Mouse (Mus musculus) layer of hippocampus, adult 11-12 months (tissue): ENCODE data around the gene Cysrt1.

ENCODE experiments used
- DNase-seq: peaks from one replicate; pipeline ENCODE4 v3.0.0; 2022; ENCODE audit warnings: low spot score

The Cysrt1 gene

DNA sequence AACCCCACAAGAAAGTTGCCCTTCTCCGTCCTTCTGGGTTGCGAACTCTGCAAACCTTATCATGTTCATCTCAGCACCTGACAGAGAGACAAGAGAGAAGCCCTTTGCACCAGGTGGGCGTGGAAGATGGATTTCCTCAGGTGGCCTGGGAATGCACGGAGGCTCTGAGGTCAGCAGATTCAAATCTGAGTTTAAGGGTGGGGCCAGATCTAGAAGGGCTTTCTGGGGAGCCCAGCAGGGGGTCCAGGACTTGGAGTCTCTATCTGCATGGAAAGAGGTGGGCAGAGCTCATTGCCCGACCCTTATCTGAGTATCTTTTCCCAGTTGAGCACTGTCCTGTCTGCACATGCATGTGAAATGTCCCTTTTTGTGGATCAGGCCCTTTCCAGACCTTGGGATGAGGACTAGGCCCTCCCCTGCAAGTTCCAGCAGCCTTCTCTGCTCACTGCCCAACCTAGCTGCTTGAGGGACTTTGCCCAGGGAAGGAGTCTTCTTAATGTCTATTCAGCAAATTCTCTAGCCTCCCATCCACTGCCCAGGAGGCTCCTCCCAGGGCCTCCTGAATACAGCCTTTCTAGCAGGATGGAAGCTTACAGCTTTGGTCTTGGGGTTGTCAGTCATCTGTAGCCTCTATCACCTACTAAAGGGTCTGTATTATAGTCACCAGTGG, 7.6 kb downstream of the Cysrt1 start:
- no peak for DNase-seq

DNA sequence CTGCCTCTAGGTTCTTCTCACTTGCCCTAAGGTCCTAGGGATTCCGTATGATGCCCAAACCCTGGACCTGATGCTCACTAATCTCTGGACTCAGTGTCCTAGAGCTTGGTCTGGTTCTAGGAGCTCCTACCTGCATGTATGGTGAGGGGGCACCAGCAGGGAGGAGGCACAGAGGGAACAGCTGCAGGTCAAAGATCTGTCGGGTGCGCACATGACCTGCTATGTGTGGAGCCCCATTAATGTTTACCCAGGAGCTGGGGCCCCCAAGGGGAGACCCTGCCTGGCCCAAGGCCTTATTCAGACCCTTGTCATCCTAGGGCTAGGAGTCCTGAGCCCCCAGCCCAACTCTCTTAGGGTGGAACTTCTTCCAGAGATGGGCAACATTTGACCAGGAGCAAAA, 8.2 kb downstream of the Cysrt1 start, which contains the start of gene Slc34a3:
Gene Slc34a3, minus strand, starts transcription at position 315 of the 400 bp plus-strand sequence.
- no peak for DNase-seq

DNA sequence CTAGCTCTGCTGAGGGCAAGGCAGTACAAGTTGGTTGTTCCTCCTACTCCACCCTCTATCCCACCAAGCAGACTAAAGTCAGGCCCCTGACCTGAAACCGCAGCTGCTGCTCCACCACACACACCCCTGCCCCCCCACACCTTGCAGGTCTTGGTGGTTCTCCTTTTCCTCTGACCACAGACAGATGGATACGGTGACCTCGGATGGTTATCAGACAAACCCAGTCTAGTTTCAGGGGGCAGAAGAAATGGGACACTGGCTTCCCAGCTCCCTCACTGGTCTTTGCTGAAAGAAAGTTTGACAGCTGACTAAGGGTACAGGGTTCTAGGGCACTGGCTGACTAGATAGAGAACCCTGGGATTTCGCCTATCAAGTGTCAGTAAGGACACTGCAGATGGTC, 8.8 kb downstream of the Cysrt1 start:
- DNase-seq: no peak

DNA sequence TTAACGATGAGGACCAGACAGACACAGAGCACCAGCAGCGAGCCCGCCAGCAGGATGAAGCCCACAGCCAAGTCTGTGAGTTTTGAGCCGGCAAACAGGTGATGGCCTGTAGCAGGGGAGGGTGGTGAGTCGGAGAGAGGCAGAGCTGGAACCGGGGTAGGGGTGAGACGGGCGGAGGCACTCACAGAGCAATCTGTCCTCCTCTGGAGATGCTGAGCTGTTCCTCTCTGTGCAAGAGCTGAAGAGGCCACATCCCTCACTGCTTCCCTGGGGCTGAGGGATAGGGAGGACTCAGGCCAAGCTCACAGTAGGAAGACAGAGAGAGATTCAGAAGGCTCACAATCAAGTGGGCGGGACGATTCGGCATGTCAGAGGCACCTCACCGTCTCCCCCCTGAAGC, 11.2 kb downstream of the Cysrt1 start:
- DNase-seq: no peak

DNA sequence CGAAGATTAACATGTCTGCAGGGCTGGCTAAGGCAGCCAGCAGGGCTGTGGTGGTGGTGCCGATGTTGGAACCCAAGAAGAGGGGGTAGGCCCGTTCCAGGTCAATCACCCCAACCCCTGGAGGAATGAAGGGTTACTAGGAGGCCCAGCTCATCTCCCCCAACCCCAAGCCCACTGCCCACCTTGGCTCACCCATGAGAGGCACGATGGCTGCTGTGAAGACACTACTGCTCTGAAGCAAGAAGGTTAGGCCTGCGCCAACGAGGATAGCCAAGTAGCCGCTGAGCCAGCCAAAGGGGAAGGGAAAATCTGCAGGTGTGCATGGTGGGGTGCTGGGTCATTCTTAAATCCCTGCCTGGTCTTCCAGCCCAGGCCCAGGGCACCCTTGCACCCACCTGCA, 11.7 kb downstream of the Cysrt1 start:
- no peak for DNase-seq

DNA sequence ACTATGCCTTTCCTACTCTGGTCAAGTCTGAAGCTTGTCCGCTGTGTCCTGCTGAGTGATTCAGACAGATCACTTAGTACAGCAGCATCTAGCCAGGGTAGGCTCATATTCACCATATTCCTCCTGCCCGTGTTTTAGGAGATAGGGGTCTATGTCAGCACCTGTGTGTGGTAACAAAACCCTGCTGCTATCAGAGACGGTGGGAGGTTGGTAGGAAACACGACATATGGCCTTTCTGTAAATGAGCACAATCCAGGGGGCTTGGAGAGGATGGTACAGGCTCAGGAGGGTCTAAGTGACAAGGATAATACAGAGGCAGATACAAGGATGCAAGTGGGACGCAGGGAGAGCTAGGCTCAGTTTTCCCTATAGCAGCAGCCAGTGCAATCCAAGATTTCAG, 12.7 kb downstream of the Cysrt1 start:
- no peak for DNase-seq

DNA sequence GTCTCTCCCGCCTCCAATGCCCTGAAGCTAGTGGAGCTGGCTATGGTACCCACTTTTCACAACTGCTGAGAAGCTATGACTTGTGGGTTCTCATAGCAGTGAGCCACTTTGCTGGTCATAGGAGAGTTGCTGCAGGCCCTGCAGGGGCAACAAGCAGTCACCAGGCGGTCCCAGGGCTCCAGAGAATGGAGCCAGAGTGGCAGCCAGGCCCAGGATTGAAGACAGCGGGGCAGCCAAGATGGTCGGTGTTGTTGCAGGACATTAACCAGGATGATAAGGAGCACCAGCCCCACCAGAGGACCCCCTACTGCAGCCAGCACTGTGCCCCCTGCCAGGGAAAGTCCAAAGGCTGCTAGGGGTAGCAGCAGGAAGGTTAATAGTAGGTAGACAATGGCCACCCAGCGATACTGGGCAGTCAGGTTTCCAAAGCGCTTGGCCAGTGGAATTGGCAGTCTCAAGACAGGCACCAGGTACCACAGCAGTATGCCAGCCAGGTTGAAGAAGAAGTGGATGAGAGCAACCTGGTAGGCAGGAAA, 13.2 kb downstream of the Cysrt1 start:
- no peak for DNase-seq

DNA sequence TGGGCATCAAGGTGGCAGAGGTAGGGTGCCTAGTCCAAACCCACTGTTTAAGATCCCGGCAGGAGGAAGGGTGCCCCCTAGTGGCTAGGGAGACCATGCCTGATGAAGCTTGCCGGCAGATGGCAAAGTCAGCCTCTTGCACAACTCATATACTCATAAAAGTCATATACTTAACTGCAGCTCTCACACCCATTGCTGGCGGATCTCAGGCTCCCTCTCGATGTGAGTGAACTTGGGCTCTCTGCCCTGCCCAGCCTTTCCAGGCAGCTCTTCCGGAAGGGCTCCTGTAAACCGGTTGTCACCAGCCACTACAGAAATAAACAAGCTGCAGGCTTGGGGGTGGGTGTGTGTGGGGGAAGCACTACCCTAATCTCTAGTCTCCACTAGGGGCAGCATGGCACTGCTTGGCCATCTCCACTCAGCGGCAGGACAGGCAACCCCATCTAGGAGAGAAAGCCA, 13.8 kb downstream of the Cysrt1 start:
- peak; percentile 91 for DNase-seq

DNA sequence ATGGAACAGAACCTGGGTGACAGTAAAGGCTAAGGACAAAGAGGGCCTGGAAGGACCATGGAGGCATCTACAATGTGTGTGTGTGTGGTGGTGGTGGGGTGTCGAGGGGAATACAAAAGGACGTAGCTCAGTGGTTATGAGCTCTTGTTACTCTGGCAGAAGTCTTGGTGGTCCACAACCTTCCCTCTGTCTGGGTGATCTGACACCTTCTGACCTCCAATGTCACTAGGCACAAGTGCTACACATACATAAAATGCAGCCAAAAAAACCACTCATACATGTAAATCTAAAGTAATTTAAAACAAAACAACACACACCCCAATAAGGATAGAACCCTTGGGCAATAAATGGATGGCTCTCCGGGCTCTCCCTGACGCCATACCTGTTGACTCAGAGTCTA, 14.8 kb downstream of the Cysrt1 start:
- DNase-seq: no peak

DNA sequence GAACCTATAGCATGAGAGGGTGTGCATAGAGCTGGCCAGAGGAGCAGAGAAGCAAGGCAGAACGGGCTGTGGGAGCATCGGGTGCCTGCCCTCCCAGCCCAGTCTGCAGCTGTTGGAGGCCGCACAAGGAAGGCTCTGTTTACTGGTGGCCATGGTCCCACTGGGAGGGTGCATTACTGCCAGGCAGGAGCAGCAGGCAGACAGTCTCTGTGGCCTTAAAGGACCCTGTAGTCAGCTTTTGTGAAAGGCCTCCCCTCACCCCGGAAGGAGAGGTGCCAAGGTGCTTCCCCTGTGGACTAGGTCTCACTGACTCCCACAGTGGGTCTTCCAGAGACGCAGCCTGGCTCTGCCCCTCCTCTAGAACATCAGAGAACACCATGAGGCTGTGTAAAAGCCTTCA, 15.4 kb downstream of the Cysrt1 start:
- peak; percentile 71 for DNase-seq

DNA sequence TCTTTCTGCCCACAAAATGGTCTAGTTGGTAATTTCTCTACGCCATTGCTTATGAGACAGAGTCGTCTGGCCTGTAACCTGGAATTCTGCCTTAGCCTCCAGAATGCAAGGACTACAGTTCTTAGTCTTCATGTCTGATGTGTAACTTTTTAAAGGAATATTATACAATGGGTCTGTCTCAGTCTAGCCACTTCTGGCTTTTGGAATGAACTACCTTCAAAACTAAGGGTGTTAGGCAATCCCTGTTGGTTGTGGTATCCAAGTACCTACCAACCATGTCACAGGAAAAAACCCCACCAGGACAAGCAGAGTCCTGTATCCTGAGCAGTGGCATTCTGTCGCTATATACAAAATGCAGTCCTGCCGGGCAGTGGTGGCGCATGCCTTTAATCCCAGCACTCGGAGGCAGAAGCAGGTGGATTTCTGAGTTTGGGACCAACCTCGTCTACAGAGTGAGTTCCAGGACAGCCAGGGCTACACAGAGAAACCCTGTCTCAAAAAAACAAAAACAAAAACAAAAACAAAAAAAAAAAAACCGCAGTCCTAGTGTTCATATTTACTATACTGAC, 16.4 kb downstream of the Cysrt1 start:
- DNase-seq: no peak

DNA sequence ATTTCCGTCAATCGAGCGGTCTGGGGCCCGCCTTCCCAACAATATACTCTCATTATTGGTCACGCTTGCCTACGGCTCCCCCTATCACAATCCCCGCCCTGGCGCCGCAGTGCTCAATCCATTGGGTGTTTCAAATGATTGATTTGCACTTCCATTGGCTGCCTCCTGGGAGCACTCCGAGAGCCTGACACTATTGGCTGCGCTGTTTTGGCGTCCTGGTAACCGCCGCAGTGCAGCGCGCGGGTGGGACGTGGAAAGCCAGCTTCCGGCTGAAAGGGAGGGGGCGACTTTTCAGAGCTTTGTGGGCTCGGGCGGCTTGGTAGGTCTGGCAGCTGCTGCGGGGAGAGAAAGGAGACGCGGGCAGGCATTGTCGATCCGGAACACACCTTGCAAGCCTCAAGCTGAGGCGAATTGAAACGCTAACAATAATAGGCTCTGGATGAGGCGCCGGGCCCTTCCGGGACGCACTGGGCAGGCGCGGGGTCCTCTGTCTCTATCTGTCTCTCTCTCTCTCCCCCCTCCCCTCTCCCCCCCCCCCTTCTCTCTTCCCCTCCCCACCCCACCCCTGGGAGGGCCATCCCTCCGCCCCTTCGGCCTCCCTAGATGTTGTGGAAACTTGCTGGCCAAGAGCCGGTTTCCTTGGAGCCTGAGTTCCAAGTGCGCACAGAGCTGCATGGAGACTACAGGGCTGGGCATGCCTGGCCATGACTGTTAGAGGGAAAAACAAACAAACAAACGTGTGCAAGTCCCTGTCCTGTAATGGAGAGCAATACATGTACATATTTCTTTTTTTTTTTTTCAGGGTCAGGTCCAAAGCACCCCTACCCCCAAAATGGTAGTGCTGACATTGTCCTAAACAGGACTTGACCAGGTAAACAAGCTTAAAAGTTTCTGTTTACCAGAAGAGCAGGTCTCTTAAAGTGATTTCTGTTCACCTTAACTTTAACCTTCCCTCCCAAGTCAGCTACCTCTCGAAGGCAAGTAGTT, 17.2 kb downstream of the Cysrt1 start:
- DNase-seq: peak; percentile 99

DNA sequence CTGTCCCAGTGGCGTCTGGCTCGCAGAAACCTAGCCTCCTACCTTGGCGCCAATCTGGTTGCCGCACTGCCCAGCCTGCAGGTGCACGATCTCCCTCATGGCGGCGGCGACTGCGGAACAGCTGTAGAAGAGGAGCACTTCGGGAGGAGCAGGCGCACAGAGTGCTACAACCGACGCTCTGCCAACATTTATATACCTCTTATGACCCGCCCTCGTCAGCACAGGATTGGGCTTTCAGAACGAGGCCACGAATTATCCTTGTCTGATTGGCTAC, 17.8 kb downstream of the Cysrt1 start, which contains the start of gene Tubb4b:
Gene Tubb4b, minus strand, starts transcription at position 211 of the 274 bp plus-strand sequence.
- DNase-seq: no peak

DNA sequence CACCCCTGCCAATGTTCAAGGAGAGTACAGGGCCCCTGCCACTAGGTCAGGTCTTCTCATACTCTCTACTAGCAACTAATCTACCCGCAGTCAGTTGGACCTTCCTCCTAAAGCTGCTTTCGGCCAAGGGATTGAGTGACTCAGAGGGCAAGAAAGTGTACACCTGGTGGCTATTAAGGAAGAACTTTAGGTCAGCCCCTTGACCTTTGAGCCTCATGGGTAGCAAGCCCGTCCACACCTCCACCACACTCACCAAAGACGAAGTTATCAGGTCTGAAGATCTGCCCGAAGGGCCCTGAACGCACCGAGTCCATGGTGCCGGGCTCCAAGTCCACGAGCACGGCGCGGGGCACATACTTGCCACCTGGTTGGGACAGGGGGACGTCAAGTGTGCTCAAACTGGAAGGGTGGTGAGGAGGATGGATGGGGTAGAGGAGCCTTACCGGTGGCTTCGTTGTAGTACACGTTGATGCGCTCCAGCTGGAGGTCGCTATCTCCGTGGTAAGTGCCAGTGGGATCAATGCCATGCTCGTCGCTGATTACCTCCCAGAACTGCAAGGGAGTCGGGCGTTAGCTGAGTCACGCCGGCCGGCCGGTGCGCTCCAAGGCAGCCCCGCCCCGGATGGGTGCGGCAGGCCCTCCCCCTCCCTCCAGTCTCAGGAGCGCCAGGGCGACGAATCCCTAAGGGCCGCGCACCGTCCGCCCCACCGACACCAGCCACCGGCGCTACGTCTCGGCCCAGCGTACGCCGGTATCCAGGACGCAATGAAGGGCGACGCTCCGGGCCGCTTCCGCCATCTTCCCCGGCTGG, 18.4 kb downstream of the Cysrt1 start:
- peak; percentile 76 for DNase-seq

DNA sequence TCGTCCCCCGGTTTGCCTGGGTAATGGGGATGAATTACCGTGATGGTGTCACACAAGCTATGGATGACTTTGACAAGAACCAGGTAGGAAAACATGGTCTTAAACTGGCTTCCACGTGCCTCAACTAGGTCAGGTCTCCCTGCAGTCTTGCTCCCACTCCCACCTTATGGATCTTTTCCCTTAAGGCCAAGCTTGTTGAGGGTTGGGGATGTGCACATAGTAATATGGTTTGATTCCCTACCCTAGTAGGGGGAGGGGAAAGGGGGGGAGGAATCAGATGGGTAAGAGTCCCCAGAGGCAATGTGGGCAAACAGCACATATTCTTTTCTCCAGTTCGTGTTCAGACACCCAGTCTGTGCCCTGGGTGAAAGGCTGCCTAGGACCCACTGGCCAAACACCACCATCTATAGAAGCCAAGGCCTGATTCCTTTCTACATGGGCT, 20.9 kb downstream of the Cysrt1 start:
- no peak for DNase-seq

DNA sequence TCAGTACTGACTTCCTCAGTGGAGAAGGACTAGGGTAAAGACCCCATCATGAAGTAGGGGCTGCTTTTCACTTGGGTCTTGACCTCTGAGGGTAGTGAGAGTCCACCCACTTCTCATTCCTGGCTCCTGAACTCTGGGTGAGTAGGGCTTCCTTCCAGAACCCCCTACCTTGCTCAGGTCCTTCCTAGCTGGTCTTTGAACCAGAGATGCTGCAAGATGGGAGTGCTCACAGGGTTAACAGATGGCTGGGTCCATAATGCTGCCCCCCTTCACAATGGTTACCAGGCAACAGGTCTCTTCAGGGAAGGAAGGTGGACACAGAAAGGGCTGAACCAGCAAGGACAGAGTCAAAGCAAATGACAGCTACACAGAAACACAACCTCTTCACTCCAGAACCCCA, 23.8 kb downstream of the Cysrt1 start, which contains the start of gene Fam166a:
Gene Fam166a, plus strand, starts transcription at position 301 of the 400 bp plus-strand sequence.
- no peak for DNase-seq

DNA sequence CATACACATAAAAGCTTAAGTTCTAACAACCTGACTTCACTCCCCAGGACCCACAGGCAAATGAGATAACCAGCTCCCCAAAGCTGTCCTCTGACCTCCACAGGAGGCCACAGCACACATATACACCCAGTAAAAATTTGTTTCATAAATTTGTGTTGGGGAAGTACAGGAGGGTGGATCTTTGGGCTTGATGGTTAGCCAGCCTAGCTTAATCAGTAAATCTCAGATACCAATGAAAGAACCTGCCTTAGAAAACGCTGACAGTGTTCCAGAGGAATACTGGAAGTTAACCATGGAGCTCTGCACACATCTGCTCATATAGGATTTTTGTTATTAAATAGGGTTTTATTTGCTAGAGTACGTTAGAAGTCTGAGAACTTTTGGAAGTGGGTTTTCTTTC, 24.6 kb downstream of the Cysrt1 start:
- no peak for DNase-seq

DNA sequence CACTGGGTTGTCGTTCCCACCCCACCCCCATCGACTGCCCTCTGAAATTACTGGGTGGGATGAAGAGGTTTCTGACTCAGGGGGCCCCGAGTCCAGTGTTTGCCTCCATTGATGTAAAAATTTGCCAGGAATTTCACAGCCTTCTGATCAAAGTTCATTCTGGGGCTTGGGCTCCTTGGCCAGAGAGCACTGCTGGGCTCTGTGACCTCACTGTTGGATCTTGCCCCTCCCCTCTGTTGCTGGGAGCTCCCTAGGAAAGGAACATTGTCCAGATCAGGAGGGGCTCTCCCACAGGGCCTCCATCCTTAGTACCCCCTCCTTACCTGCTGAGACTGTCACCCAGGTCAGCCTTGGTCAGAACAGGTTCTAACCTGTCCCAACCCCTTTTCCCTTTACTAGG, 27.8 kb downstream of the Cysrt1 start, which contains the start of gene Stpg3:
Gene Stpg3, minus strand, starts transcription at position 194 of the 400 bp plus-strand sequence.
- DNase-seq: no peak

DNA sequence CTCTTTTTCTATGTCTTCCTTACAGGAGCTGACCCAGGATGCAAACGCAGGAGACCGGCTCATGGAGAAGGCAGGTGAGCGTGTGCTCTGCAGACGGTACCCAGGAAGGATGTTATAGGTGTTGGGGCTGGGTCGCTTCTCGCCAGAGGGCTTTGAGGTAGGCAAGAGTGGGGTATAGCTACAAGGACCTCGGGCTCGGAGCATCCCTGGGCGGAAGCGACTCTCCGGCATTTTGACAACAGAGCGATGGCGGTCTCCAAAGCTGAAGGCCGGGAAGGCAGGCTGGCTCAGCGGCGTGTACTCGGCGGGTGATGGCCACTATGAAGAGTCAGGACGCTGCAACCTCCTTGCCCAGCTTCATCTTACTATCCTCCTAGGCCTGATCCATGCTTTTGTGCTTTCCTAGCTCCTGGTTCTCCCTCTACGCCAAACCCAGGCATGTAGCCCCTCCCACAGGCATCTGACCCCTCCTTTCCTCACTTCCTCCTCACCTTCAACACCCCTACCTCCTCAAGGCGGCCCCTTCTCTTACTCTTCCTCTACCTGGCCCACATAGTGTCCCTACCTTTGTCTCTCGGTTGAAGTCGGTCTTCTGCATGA, 28.9 kb downstream of the Cysrt1 start:
- DNase-seq: no peak

DNA sequence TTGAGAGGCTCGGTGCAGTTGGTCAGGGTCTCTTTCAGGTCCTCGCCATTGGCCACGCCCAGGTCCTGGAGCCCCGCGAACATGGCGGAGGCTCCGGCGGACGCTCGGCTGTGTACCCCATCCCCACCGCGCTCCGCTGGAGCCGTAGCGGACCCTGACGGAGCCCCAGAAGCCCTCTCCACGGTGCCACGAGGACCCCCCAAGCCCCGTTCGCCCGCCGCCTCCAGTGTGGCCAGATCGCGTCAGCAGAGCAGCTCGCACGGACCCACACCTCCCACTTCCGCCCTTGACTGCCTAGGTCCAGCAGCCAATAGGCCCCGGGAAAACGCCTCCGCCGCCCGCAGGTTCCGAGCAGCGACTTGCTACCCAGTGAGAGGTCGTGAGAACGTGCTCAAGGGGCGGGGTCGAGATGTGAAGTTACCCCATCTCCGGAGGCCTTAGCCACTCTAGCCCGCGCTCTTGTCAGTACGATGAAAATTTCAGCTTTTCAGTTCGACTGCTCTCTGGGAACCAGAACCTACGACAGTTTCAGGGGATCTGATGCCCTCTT, 31.1 kb downstream of the Cysrt1 start, which contains the start of gene Nelfb:
Gene Nelfb, minus strand, starts transcription at position 369 of the 550 bp plus-strand sequence.
- peak; percentile 86 for DNase-seq

DNA sequence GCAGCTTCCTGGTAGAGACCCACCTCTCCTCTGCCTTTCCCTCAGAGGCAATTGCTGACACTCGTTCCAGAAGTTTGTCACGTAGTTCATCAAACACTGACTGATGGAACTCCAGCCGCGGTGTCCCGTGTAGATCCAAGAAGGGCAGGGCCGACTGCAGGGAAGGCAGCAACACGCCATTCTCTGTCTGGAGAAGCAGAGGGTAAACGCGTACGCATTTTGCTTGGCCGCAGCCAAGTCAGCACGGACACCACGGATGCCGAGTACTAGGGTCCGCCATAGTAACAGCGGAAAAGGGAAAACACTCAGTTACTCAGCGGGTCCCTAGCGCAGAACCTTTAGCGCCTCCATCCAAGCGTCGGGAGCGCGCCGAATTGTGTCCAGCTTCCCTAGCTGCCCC, 31.6 kb downstream of the Cysrt1 start:
- DNase-seq: no peak
